Mouse (Mus musculus) stomach, postnatal 0 days (tissue): ENCODE measurements around the gene Hvcn1.

ENCODE experiments used
- CTCF ChIP-seq: IDR thresholded peaks from 2 replicates; pipeline ENCODE4 v1.5.1; 2016; ENCODE audit warnings: antibody characterized with exemption, low read depth, mild to moderate bottlenecking, moderate library complexity
- EP300 ChIP-seq: optimal IDR thresholded peaks from 2 replicates; pipeline ENCODE3; 2016; ENCODE audit warnings: antibody characterized with exemption

- TF ChIP-seq CTCF = no peak
- TF ChIP-seq EP300 = no peak
Measured at GRCm38 (mm10) chr5:122251895-122252606, 45.4 kb downstream of the Hvcn1 start.
